Mouse (Mus musculus) left cerebral cortex, postnatal 4 days (tissue): ENCODE data around the gene Gphn. TPM values are rescaled to one million over a fixed set of nuclear protein-coding genes. Genes with fewer than 3 reads are reported as not detected.

Experiments used
- DNase-seq: peaks from one replicate; pipeline ENCODE4 v3.0.0-alpha.2; 2022
- intact Hi-C: fragments of 180-260 bp; cut with DNase I; formaldehyde crosslinking; loops from one replicate; pipeline ENCODE4 v1.15.1; 2025
- total RNA-seq, 2 experiments: library from RNA; stranded (reverse); gene quantifications; 2 replicates each; pipeline ENCODE4 v1.2.3; 2021

Gene Gphn
- total RNA-seq, 2 experiments from 2014 or later = 71.0 to 72.7 TPM

DNA sequence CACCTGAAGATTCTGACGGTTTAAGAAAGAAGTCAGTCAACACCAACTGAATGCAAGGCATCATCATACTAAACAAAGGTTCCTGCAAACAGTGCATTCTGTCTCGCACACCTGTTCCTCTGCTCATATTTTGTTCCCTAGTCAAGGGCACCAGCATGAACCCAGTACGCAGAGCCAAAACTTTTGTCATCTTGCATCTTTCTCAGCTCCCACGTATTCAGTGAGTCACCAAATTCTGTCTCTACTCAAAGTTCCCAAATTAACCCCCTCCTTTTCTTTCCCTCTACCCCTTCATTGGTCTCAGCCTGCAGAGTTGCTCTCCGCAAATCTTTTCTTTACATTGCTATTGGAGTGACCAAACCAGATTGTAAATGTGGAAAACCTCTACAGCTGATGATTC is 462.7 kb downstream of the Gphn start:
- DNase-seq = no peak

DNA sequence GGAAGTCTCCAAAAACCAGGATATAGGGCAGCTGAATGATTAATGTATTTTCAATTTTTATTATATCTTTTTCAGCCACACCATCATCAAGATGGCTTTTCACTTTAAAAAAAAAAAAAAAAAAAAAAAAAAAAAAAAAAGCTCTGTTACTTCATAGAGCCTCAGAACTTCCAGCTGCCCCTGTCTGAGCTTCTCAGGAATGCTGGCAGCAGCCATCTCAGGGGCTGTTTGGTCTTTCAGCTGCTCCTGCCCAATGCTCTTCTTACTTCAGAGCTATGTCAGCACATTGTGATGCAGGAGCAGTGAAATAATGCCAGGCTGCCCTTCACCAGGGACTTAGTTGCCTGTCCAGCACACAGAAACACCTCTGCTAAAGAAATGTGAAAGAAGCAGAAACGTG is 465.1 kb downstream of the Gphn start, which contains the start of gene Fam71d:
Fam71d (plus strand) TSS at position 211 of the 400 bp plus-strand sequence.
- DNase-seq = no peak
- intact Hi-C loops = no loop called here

More for the DNA sequence above, 462.7 kb downstream of the Gphn start:
- intact Hi-C loops = no loop called here

DNA sequence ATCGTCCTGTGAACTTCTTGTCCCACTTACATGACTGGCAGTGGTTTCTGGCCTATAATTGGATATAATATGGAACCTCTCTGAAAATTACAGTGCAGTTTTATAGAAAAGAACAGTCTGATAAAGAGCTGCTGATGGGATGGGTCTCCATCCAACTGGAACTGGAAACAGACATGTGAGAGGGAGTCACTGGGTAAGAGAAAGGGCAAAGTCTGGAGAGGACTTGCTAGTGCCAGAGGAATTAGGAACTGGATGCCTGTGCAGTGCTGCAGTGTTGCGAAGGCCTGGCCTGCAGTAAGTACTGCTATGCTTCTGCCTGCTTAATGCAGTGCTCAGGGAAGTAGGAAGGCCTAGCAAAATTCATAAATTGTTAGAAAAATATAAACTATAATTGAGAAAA is 467.1 kb downstream of the Gphn start:
- DNase-seq = no peak
- intact Hi-C loops = no loop called here

DNA sequence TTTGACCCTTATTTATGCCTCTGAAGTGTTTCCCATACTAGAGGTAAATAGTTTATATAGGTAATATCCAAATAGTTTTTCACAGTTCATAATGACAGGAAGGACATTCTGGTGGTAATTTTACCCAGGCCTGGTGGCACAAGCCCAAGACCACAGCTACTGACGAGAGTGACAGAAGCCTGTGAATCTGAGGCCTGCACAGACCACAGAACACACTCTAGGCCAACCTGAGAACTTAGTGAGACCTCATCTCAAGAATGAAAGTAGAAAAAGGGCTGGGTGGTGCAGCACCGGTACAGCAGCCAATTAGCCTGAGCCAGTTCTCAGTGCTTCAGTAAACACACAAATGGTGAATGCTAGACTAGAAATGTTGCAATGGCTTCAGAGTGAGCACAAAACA is 491.6 kb downstream of the Gphn start:
- DNase-seq = no peak
- intact Hi-C loops = no loop called here

DNA sequence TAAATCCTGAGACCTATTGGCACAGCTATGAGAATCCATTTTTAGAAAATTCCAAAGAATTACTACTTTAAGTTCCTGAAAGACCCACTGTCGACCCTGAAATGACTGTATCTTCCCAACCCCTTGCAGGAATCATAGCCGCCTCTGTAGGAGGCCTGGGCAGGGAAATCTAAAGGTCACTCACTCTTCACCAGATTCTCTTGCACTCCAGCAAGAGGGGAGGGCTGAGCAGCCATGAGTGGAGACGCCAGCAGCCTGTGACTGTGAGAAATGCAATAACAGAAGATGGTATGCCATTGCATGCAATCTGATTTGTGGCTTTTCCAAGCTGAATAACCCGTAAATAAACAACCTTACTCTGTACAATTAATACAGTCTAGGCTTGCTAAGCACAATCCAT is 501.5 kb downstream of the Gphn start:
- DNase-seq = no peak

More for the DNA sequence above, 501.5 kb downstream of the Gphn start:
- intact Hi-C loops = no loop called here

Other genes starting within 250 kb of the Gphn start
- gene Gm6657, start 32.1 kb upstream of the Gphn start, total RNA-seq = not detected